Mouse (Mus musculus) heart, postnatal 36 days (tissue): Measurements from ENCODE around the gene Gdpd1. TPM values are rescaled to one million over a fixed set of nuclear protein-coding genes. Genes with fewer than 3 reads are reported as not detected.
"Not testable (repeated sequence)": the region's sequence is repeated elsewhere in the genome, so short reads cannot be mapped to it uniquely, and the experiment has no call there.

Experiments used
- DNase-seq, 2 experiments: peaks; one replicate each; pipeline ENCODE4 v3.0.0; 2021 to 2022
- intact Hi-C: fragments of 180-260 bp; cut with DNase I; formaldehyde crosslinking; loops from one replicate; pipeline ENCODE4 v1.15.1; 2025
- total RNA-seq, 2 experiments: library from RNA; stranded (reverse); gene quantifications; 2 replicates each; pipeline ENCODE4 v1.2.3; 2021

Gene Gdpd1
- total RNA-seq, 2 experiments from 2014 or later: 12.8 TPM

GRCm38 (mm10) chr11:87026096-87026875 lies 47.6 kb downstream of the Gdpd1 start:
- DNase-seq: peak in 1 of 2 experiments; percentile 28
- intact Hi-C loops: no loop called here

GRCm38 (mm10) chr11:87025351-87025750 lies 48.5 kb downstream of the Gdpd1 start:
- intact Hi-C loops: no loop called here
- DNase-seq: no peak

- DNase-seq: not testable (repeated sequence)
Measured at GRCm38 (mm10) chr11:87023240-87023639, 50.6 kb downstream of the Gdpd1 start.

GRCm38 (mm10) chr11:87022765-87023164 lies 51.1 kb downstream of the Gdpd1 start:
- DNase-seq: no peak
- intact Hi-C loops: no loop called here

More at GRCm38 (mm10) chr11:87023240-87023639, 50.6 kb downstream of the Gdpd1 start:
- intact Hi-C loops: not testable (repeated sequence)

- DNase-seq: no peak
- intact Hi-C loops: no loop called here
Measured at GRCm38 (mm10) chr11:87021551-87021950, 52.3 kb downstream of the Gdpd1 start.

- intact Hi-C loops: no loop called here
- DNase-seq: no peak
Measured at GRCm38 (mm10) chr11:87020449-87020848, 53.4 kb downstream of the Gdpd1 start.

- intact Hi-C loops: loop anchor here (10.0 kb wide), 1 partner anchor 365 kb away; no protein-coding TSS in a partner anchor
- DNase-seq: no peak
Measured at GRCm38 (mm10) chr11:87019431-87019830, 54.4 kb downstream of the Gdpd1 start.

GRCm38 (mm10) chr11:87018081-87018480 lies 55.8 kb downstream of the Gdpd1 start:
- intact Hi-C loops: loop anchor here (10.0 kb wide), 1 partner anchor 363 kb away; no protein-coding TSS in a partner anchor
- DNase-seq: no peak

GRCm38 (mm10) chr11:87015691-87016090 lies 58.2 kb downstream of the Gdpd1 start:
- DNase-seq: no peak
- intact Hi-C loops: loop anchor here (10.0 kb wide), 1 partner anchor 361 kb away; no protein-coding TSS in a partner anchor

- peak; percentile 49 to 72 for DNase-seq
- intact Hi-C loops: loop anchor here (5.0 to 10.0 kb wide), 2 partner anchors 356 to 443 kb away; no protein-coding TSS in a partner anchor
Measured at GRCm38 (mm10) chr11:87010476-87010875, 63.4 kb downstream of the Gdpd1 start.

GRCm38 (mm10) chr11:87007371-87007770 lies 66.5 kb downstream of the Gdpd1 start:
- no peak for DNase-seq
- intact Hi-C loops: no loop called here

GRCm38 (mm10) chr11:87004960-87005755 lies 68.7 kb downstream of the Gdpd1 start:
- intact Hi-C loops: no loop called here
- DNase-seq: no peak

- intact Hi-C loops: no loop called here
- DNase-seq: no peak
Measured at GRCm38 (mm10) chr11:87002078-87002829, 71.6 kb downstream of the Gdpd1 start.

GRCm38 (mm10) chr11:87001217-87001616 lies 72.6 kb downstream of the Gdpd1 start:
- intact Hi-C loops: no loop called here
- DNase-seq: no peak

GRCm38 (mm10) chr11:86996266-86996665 lies 77.6 kb downstream of the Gdpd1 start:
- no peak for DNase-seq
- intact Hi-C loops: loop anchor here (10.0 kb wide), 1 partner anchor 101 kb away; no protein-coding TSS in a partner anchor

- intact Hi-C loops: loop anchor here (10.0 kb wide), 1 partner anchor 101 kb away; no protein-coding TSS in a partner anchor
- DNase-seq: peak; percentile 68 to 69
Measured at GRCm38 (mm10) chr11:86995625-86996221, 78.1 kb downstream of the Gdpd1 start.

GRCm38 (mm10) chr11:86994791-86995624 lies 78.9 kb downstream of the Gdpd1 start:
- DNase-seq: no peak
- intact Hi-C loops: loop anchor here (10.0 kb wide), 1 partner anchor 100 kb away; no protein-coding TSS in a partner anchor

GRCm38 (mm10) chr11:86994330-86994729 lies 79.5 kb downstream of the Gdpd1 start:
- DNase-seq: peak in 1 of 2 experiments; percentile 29
- intact Hi-C loops: loop anchor here (10.0 kb wide), 1 partner anchor 100 kb away; no protein-coding TSS in a partner anchor
